Mouse (Mus musculus) left cerebral cortex, adult 2 months (tissue): ENCODE measurements around the gene Lyrm2. TPM values are rescaled to one million over a fixed set of nuclear protein-coding genes. Genes with fewer than 3 reads are reported as not detected.

Experiments used
- DNase-seq, 2 experiments: peaks; one replicate each; pipeline ENCODE4 v3.0.0; 2021 to 2022; ENCODE audit warnings: low spot score in 2 of 2, mixed read lengths in 1 of 2; ENCODE audit errors: extremely low spot score in 1 of 2
- H3K27ac ChIP-seq: fragments of 200-600 bp; 2 replicates; pipeline ENCODE4 v1.8.1; 2022
- H3K4me3 ChIP-seq: fragments of 200-600 bp; 2 replicates; pipeline ENCODE4 v1.8.1; 2022
- CTCF ChIP-seq: fragments of 200-600 bp; IDR thresholded peaks from 2 replicates; pipeline ENCODE4 v1.8.1; 2022; ENCODE audit warnings: antibody characterized with exemption, mild to moderate bottlenecking, moderate library complexity
- intact Hi-C: fragments of 180-260 bp; cut with DNase I; formaldehyde crosslinking; loops from one replicate; pipeline ENCODE4 v1.15.1; 2025
- total RNA-seq, 2 experiments: library from RNA; stranded (reverse); gene quantifications; 2 replicates each; pipeline ENCODE4 v1.2.3; 2021

Gene Lyrm2
- total RNA-seq, 2 experiments from 2014 or later: 31.7 to 31.8 TPM

GRCm38 (mm10) chr4:32820676-32821075 lies 20.6 kb downstream of the Lyrm2 start:
- intact Hi-C loops: no loop called here
- DNase-seq: no peak
- H3K4me3 ChIP-seq: no peak overlapping the region
- TF ChIP-seq CTCF: no peak
- H3K27ac ChIP-seq: no peak overlapping the region

- no peak for TF ChIP-seq CTCF
- intact Hi-C loops: no loop called here
- no peak for DNase-seq
- Histone ChIP-seq H3K4me3 (no peak overlapping the region), H3K27ac (no peak overlapping the region)
These were observed 24.2 kb downstream of the Lyrm2 start for GRCm38 (mm10) chr4:32824254-32824653.

GRCm38 (mm10) chr4:32826925-32827324 lies 26.9 kb downstream of the Lyrm2 start:
- H3K4me3 ChIP-seq: no peak overlapping the region
- H3K27ac ChIP-seq: no peak overlapping the region
- no peak for DNase-seq
- intact Hi-C loops: no loop called here
- no peak for TF ChIP-seq CTCF

GRCm38 (mm10) chr4:32828385-32829077 lies 28.5 kb downstream of the Lyrm2 start:
- no peak for TF ChIP-seq CTCF
- DNase-seq: no peak
- intact Hi-C loops: no loop called here

GRCm38 (mm10) chr4:32829316-32829715 lies 29.3 kb downstream of the Lyrm2 start:
- DNase-seq: no peak
- intact Hi-C loops: no loop called here
- TF ChIP-seq CTCF: no peak
- Histone ChIP-seq H3K27ac (no peak overlapping the region), H3K4me3 (no peak overlapping the region)

More at GRCm38 (mm10) chr4:32828385-32829077, 28.5 kb downstream of the Lyrm2 start:
- H3K4me3 ChIP-seq: no peak overlapping the region
- no peak overlapping the region for H3K27ac ChIP-seq

- no peak for DNase-seq
- intact Hi-C loops: no loop called here
- no peak overlapping the region for H3K27ac ChIP-seq
- no peak for TF ChIP-seq CTCF
- H3K4me3 ChIP-seq: no peak overlapping the region
These were observed 33.6 kb downstream of the Lyrm2 start for GRCm38 (mm10) chr4:32833494-32834282.

- no peak for TF ChIP-seq CTCF
- intact Hi-C loops: no loop called here
- no peak overlapping the region for H3K27ac ChIP-seq
- H3K4me3 ChIP-seq: no peak overlapping the region
- no peak for DNase-seq
These were observed 34.5 kb downstream of the Lyrm2 start for GRCm38 (mm10) chr4:32834541-32834940.

- intact Hi-C loops: no loop called here
- Histone ChIP-seq H3K27ac (no peak overlapping the region), H3K4me3 (no peak overlapping the region)
- no peak for DNase-seq
- no peak for TF ChIP-seq CTCF
These were observed 36.0 kb downstream of the Lyrm2 start for GRCm38 (mm10) chr4:32836071-32836470.

GRCm38 (mm10) chr4:32838401-32838800 lies 38.3 kb downstream of the Lyrm2 start:
- intact Hi-C loops: no loop called here
- no peak overlapping the region for H3K4me3 ChIP-seq
- no peak for TF ChIP-seq CTCF
- DNase-seq: no peak
- H3K27ac ChIP-seq: no peak overlapping the region

Other genes starting within 250 kb of the Lyrm2 start
- gene Gja10, start 197.5 kb upstream of the Lyrm2 start, total RNA-seq: not detected
- 10 to 100 TPM in 1 of 2 experiments, 1 to 10 TPM in 1; 9.0 to 10.8 TPM for gene Casp8ap2, start 184.8 kb upstream of the Lyrm2 start, total RNA-seq
- gene Mdn1, start 143.1 kb upstream of the Lyrm2 start, total RNA-seq: 10 to 100 TPM; 43.6 to 44.3 TPM
- gene Ankrd6, start 150.6 kb downstream of the Lyrm2 start, total RNA-seq: 10 to 100 TPM; 51.6 to 54.5 TPM
- gene Rragd, start 182.8 kb downstream of the Lyrm2 start, total RNA-seq: 10 to 100 TPM; 90.3 to 93.3 TPM
- gene Ube2j1, start 231.2 kb downstream of the Lyrm2 start, total RNA-seq: 100 to 1,000 TPM in 1 of 2 experiments, 10 to 100 TPM in 1; 99.7 to 105 TPM